Mouse (Mus musculus) left cerebral cortex, postnatal 4 days (tissue): ENCODE measurements around the gene Snx9. TPM values are rescaled to one million over a fixed set of nuclear protein-coding genes. Genes with fewer than 3 reads are reported as not detected.

ENCODE experiments used
- DNase-seq: peaks from one replicate; pipeline ENCODE4 v3.0.0-alpha.2; 2022
- intact Hi-C: fragments of 180-260 bp; cut with DNase I; formaldehyde crosslinking; loops from one replicate; pipeline ENCODE4 v1.15.1; 2025
- total RNA-seq, 2 experiments: library from RNA; stranded (reverse); gene quantifications; 2 replicates each; pipeline ENCODE4 v1.2.3; 2021

Snx9 gene
- total RNA-seq, 2 experiments from 2014 or later = 10.2 to 10.4 TPM

GRCm38 (mm10) chr17:5870002-5870401 is 28.9 kb downstream of the Snx9 start:
- intact Hi-C loops = no loop called here
- no peak for DNase-seq

- intact Hi-C loops = no loop called here
- DNase-seq = no peak
Measured at GRCm38 (mm10) chr17:5870696-5871095, 29.6 kb downstream of the Snx9 start.

- peak; percentile 68 for DNase-seq
- intact Hi-C loops = no loop called here
Measured at GRCm38 (mm10) chr17:5872506-5872905, 31.4 kb downstream of the Snx9 start.

GRCm38 (mm10) chr17:5874565-5874964 is 33.4 kb downstream of the Snx9 start:
- DNase-seq = no peak

DNA sequence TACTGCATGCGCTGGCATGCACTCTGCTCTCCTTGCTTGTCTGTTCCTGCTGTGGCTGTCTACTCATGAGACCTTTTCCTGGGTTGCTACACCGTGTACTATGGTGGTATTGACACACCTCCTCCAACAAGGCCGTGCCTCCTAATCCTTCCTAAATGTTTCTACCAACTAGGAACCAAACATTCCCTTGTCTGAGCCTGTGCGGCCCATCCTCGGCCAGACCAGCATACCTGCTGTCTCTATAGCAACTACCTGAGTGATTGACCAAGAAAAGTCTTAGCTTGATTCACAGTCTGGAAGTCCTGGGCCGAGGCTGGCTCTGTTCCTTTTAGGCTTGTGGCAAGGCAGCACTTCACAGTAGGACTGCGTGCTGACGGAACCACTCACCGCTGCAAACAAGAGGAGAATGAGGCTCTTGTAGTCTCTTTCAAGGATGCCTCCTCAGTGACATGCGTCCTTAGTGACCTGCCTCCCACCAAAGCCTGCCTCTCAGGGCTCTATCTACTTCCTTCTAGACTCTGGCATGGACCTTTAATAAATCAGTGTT is 36.6 kb downstream of the Snx9 start:
- DNase-seq = no peak
- intact Hi-C loops = no loop called here

More at GRCm38 (mm10) chr17:5874565-5874964, 33.4 kb downstream of the Snx9 start:
- intact Hi-C loops = no loop called here

GRCm38 (mm10) chr17:5878878-5879277 is 37.7 kb downstream of the Snx9 start:
- intact Hi-C loops = no loop called here
- DNase-seq = no peak

DNA sequence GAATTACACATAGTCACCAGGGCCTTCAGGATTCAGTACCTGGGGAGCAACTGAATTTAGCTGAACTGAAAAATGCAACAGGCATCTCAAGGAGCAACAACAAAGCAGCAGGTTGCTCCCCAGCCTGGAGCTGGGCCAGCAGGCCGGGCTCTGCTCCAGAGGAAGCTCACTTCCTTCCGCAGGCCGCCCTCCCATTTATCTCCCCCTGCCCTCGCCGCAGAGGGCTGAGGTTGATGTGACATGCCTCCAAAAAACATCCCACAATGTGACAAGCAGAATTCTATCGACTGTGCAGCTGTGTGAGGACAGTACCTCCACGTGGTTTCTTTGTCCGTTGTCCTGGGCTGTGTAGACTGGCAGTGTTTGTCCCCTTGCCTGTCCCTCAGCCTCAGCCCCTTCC is 44.3 kb downstream of the Snx9 start:
- intact Hi-C loops = no loop called here
- DNase-seq = peak; percentile 76

DNA sequence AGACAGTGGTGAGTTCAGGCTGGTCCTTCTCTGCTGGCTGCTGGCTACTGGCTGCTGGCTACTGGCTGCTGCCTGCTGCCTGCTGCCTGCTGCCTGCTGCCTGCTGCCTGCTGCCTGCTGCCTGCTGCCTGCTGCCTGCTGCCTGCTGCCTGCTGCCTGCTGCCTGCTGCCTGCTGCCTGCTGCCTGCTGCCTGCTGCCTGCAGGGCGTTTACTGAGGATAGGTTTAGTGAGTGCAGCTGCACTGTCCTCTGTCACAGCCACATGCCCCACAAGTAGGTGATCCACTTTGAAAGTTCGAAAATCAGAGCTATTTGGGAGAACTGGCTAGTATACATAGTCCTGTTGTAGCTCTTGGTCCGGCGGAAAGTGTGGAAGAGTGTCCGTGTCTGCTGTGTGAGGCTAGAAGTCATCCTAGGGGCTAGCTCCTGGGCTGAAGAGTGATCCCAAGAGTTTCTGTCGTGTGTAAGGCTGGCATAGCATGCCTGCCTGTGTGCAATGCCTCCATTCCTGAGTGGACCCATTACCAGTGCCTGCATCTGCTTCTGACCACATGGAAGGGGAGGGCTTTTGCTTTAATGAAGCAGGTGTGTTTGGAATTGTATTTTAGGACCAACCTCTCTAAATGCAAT is 45.2 kb downstream of the Snx9 start:
- intact Hi-C loops = loop anchor here (2.0 kb wide), 1 partner anchor 89 kb away; no protein-coding TSS in a partner anchor
- DNase-seq = no peak

DNA sequence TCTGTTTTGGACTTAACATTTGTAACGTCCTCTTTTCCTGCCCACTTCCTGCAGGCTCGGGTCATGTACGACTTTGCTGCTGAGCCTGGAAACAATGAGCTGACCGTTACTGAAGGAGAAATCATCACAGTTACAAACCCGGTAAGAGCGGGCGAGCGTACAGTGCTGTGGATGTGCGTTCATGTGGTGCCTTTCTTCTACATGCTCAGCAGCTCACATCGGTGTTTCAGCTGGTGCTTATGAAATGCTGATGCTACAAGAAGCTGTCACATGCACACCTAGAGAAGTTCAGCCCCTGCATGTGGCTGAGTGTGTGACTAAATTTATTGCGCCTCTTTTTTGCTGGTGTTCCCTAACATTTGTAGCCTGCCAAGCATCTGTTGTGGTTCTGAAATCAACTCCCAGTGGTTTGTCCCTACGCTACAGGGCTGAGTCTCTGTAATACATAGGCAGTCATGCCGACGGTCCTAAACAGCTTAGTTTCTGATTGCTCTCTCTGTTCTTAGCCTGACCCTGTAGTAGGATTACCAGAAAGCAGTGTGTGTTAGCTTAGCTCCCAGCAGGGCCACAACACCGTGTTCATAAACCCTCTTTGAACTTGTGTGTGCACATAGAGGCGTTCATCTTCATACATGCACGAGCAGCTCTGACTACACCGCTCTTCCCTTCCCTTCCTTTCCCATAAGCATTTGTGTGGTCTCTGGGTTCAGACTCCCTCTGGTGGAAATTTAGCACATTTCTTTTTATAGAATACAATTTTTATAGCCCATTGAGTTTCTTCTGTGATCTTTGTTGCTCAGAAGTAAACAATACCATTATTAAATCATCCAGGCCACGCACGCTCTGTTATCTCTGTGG is 46.0 kb downstream of the Snx9 start:
- DNase-seq = no peak
- intact Hi-C loops = loop anchor here (2.0 kb wide), 1 partner anchor 90 kb away; no protein-coding TSS in a partner anchor

DNA sequence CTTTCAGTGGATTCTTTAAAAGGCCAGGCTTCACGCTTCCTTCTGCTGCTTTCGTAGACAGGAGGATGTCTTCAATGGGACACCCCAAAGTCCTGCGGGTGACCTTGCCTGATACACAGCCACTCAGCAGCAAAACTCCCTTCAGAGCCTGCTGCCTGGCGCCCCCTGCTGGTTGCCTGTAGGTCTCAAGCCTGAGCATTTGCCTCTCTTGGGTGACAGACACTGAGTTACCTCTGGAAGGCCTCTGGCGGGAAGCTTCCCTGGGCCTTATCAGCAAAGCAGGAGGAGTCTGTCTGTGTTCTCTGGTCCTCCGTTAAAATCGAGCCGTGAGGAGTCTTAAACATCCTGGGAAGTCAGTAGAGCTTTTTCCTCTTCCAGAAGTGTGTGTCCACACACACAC is 49.3 kb downstream of the Snx9 start:
- DNase-seq = peak; percentile 78
- intact Hi-C loops = no loop called here

DNA sequence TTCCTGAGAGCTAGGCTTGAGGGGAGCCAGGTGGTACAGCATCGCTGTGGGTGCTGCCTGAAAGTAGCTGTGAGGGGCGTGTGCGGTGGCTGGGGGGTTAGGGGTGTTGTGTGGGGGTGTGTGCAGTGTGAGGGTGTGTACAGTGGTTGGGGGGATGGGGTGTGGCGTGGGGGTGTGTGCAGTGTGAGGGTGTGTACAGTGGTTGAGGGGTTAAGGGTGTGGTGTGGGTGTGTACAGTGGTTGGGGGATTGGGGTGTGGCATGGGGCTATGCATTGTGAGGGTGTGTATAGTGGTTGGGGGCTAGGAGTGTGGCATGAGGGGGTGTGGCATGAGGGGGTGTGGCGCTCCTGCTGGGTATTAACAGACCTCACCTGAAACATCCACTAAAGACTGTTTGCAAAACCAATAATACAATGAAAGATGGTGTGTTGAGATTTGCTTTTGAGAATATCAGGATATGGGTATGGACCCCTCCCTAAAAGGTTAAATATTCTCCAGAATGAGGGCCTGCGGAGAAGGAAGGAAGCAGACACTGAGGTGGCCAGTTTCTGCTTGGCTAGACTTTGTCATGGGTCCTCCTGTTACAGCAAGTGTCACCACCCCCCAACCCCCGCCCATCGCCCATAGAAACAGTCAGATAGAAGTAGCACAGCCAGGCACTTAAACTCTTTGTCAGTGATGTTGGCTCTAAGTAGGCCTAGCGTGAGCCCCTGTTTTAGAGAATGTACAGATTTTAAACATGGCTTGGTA is 51.0 kb downstream of the Snx9 start:
- intact Hi-C loops = no loop called here
- DNase-seq = no peak

DNA sequence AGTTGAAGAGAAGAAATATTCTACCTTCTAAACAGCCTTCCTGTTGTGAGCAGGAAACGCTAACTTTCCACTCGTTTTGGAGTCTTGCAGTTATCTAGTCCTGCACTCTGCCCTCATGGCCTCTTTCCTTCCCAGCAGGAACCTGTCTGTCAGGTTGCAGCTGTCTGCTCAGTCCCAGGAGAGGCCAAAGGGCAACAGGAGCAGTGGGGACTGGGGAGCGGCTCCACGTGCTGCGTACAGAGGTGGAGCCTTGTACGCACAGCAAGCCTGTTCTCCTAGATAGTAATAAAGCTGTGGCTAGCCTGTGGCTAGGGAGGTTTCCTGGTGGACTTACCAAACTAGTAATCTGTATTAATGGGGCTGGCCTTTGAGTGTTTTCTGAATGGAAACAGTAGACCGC is 52.0 kb downstream of the Snx9 start:
- intact Hi-C loops = no loop called here
- no peak for DNase-seq

GRCm38 (mm10) chr17:5893574-5894148 is 52.5 kb downstream of the Snx9 start:
- intact Hi-C loops = no loop called here
- no peak for DNase-seq

GRCm38 (mm10) chr17:5896066-5896465 is 54.9 kb downstream of the Snx9 start:
- intact Hi-C loops = no loop called here
- DNase-seq = no peak

DNA sequence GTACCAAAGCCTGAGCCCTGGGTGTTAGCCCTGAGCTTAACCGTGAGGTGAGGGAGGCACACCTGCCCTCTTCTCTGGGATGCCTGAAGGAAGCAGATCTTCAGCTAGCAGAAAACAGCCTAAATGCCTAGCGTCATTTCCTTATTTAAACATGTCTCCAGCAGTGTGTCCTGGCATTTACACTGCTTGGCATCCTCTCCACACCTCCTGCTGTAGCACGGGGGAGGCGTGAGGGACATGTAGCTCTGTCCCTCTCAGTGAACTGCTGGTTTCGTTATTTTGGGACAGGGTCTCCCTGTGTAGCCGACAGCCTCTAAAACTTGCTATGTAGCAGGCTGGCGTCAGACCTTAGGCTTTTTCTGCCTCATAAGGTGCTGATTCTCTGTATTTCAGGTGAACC is 55.5 kb downstream of the Snx9 start:
- DNase-seq = no peak
- intact Hi-C loops = no loop called here

- intact Hi-C loops = no loop called here
Measured at GRCm38 (mm10) chr17:5897326-5898200, 56.4 kb downstream of the Snx9 start.

GRCm38 (mm10) chr17:5899251-5899650 is 58.1 kb downstream of the Snx9 start:
- DNase-seq = no peak
- intact Hi-C loops = no loop called here

More at GRCm38 (mm10) chr17:5897326-5898200, 56.4 kb downstream of the Snx9 start:
- no peak for DNase-seq

- no peak for DNase-seq
- intact Hi-C loops = no loop called here
Measured at GRCm38 (mm10) chr17:5901381-5901780, 60.3 kb downstream of the Snx9 start.

DNA sequence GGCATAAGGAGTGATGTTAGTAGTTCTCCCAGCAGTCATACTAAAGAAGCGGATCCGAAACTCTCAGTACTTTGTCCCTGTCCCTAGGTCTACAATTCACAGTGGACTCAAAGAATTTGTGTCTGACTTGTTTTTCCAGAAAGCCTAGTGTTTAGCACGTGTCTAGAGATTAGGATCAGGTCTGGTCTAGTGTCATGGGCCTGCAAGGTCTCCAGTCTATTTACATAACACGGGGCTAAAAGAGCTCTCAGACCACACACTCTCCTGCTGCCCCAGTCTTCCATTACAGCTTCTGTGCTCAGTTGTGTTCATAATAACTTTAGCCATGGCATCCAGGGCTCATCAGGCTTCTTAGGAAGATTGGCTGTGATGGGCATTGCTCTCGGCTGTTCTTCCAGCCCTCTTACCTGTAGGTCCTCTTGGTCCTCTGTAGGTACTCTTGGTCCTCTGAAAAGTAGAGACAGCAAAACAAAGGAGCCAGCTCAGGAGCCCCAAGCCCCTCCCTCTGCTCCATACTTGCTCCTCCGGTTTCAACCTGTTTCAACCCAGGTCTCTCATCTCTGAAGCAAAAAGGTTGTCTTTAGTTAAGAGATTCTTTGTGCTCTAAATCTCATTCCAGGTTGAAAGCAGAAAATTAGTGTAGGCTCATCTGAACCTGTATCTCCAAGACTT is 62.6 kb downstream of the Snx9 start:
- intact Hi-C loops = no loop called here
- DNase-seq = no peak
